Mouse (Mus musculus) right cerebral cortex, adult 2 months (tissue): Measurements from ENCODE around the gene Thbs3.
"Not testable (repeated sequence)": the region's sequence is repeated elsewhere in the genome, so short reads cannot be mapped to it uniquely, and the experiment has no call there.

Source experiments
- DNase-seq, 2 experiments: peaks; one replicate each; pipeline ENCODE4 v3.0.0; 2021 to 2022; ENCODE audit warnings: low spot score in 2 of 2

The Thbs3 gene

GRCm38 (mm10) chr3:89195979-89196877 is 18.8 kb upstream of the Thbs3 start:
- DNase-seq, result peak; percentile 83

GRCm38 (mm10) chr3:89199839-89200238 is 15.1 kb upstream of the Thbs3 start:
- DNase-seq, result no peak

- DNase-seq, result peak; percentile 91 to 93
Measured at GRCm38 (mm10) chr3:89202253-89203141, 12.5 kb upstream of the Thbs3 start, which contains the start of gene Gba. TSS of gene Gba (plus strand) at chr3:89202928.

- no peak for DNase-seq
Measured at GRCm38 (mm10) chr3:89203142-89203514, 11.9 kb upstream of the Thbs3 start.

- no peak for DNase-seq
Measured at GRCm38 (mm10) chr3:89206079-89206478, 8.9 kb upstream of the Thbs3 start.

GRCm38 (mm10) chr3:89206695-89207094 is 8.3 kb upstream of the Thbs3 start:
- no peak for DNase-seq

GRCm38 (mm10) chr3:89208075-89208657 is 6.8 kb upstream of the Thbs3 start:
- DNase-seq, result no peak

GRCm38 (mm10) chr3:89208736-89209135 is 6.2 kb upstream of the Thbs3 start:
- DNase-seq, result no peak

GRCm38 (mm10) chr3:89209731-89210130 is 5.2 kb upstream of the Thbs3 start:
- no peak for DNase-seq

- no peak for DNase-seq
Measured at GRCm38 (mm10) chr3:89210162-89210561, 4.8 kb upstream of the Thbs3 start.

GRCm38 (mm10) chr3:89210731-89211130 is 4.2 kb upstream of the Thbs3 start:
- DNase-seq, result no peak

GRCm38 (mm10) chr3:89213803-89214530 is 1.0 kb upstream of the Thbs3 start:
- DNase-seq, result peak; percentile 94

- DNase-seq, result peak; percentile 88 to 96
Measured at GRCm38 (mm10) chr3:89215853-89216252, 873 bp downstream of the Thbs3 start.

- DNase-seq, result not testable (repeated sequence)
Measured at GRCm38 (mm10) chr3:89216407-89216806, 1.4 kb downstream of the Thbs3 start.

GRCm38 (mm10) chr3:89218271-89218670 is 3.3 kb downstream of the Thbs3 start:
- no peak for DNase-seq

- DNase-seq, result no peak
Measured at GRCm38 (mm10) chr3:89219546-89219945, 4.6 kb downstream of the Thbs3 start.

GRCm38 (mm10) chr3:89221167-89221566 is 6.2 kb downstream of the Thbs3 start:
- DNase-seq, result no peak

GRCm38 (mm10) chr3:89224796-89225195 is 9.8 kb downstream of the Thbs3 start:
- no peak for DNase-seq

GRCm38 (mm10) chr3:89225321-89225815 is 10.4 kb downstream of the Thbs3 start:
- no peak for DNase-seq

GRCm38 (mm10) chr3:89225918-89226317 is 10.9 kb downstream of the Thbs3 start:
- DNase-seq, result no peak

GRCm38 (mm10) chr3:89226361-89226760 is 11.4 kb downstream of the Thbs3 start:
- DNase-seq, result no peak
